Mouse (Mus musculus) ES-E14 (cell line): Measurements from ENCODE around the gene Cx3cr1.

ENCODE experiments used
- HCFC1 ChIP-seq: IDR thresholded peaks from 2 replicates; pipeline ENCODE4 v1.6.1; 2012; ENCODE audit warnings: low read length, inconsistent platforms, borderline replicate concordance; ENCODE audit not compliant: insufficient read depth
- ZC3H11A ChIP-seq: IDR thresholded peaks from 2 replicates; pipeline ENCODE4 v1.6.1; 2012; ENCODE audit warnings: low read depth, mild to moderate bottlenecking, inconsistent platforms, low read length, borderline replicate concordance
- ZNF384 ChIP-seq: IDR thresholded peaks from 2 replicates; pipeline ENCODE4 v1.6.1; 2012; ENCODE audit warnings: low read depth, low read length, inconsistent platforms

DNA sequence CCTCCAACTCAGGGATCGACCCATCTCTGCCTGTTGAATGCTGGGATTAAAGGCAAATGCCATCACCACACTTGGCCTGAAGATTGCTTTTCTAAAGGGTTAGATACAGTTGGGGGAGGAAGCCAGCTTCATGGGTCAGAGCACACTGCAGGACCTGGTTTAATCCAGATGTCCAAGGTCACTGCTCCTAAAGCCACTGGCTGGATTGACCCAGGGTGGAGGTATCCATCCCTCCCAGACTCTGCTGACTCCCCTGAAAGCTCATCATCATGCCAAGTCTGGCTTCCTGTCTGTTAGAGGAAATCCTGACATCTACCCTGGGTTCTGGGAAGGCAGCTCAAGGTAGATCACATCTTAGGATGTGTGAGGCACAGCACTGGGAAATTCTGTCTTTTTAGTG lies 70.9 kb downstream of the Cx3cr1 start:
- no peak for TF ChIP-seq ZC3H11A
- TF ChIP-seq ZNF384: no peak
- no peak for TF ChIP-seq HCFC1
